Mouse (Mus musculus): Measurements from ENCODE around the gene Krtap24-1. TPM values are rescaled to one million over a fixed set of nuclear protein-coding genes. Genes with fewer than 3 reads are reported as not detected.

The Krtap24-1 gene
- polyA plus RNA-seq (2017; shearing (Covaris generic)), result not detected

GRCm38 (mm10) chr16:88611922-88612321, at the start of gene Krtap24-1:
TSS of gene Krtap24-1 (minus strand) at chr16:88612279.

GRCm38 (mm10) chr16:88647358-88647846, 35.3 kb upstream of the Krtap24-1 start, which contains the start of gene Krtap26-1:
TSS of gene Krtap26-1 (minus strand) at chr16:88647796.

GRCm38 (mm10) chr16:88627566-88627965, 15.5 kb upstream of the Krtap24-1 start, which contains the start of gene 2310079G19Rik:
TSS of gene 2310079G19Rik (minus strand) at chr16:88627666.

GRCm38 (mm10) chr16:88563045-88563913, 48.8 kb downstream of the Krtap24-1 start, which contains the start of gene Cldn8:
TSS of gene Cldn8 (minus strand) at chr16:88563183.

Other genes with a start within 250 kb of the Krtap24-1 start
- not detected for gene Cldn17, start 105.3 kb downstream of the Krtap24-1 start, polyA plus RNA-seq (2017; shearing (Covaris generic))
- gene Cldn8, start 49.1 kb downstream of the Krtap24-1 start, polyA plus RNA-seq (2017; shearing (Covaris generic)), result not detected
- gene 2310079G19Rik, start 15.4 kb upstream of the Krtap24-1 start, polyA plus RNA-seq (2017; shearing (Covaris generic)), result not detected
- not detected for gene Krtap26-1, start 35.5 kb upstream of the Krtap24-1 start, polyA plus RNA-seq (2017; shearing (Covaris generic))
- not detected for gene Krtap27-1, start 59.4 kb upstream of the Krtap24-1 start, polyA plus RNA-seq (2017; shearing (Covaris generic))
- gene 2310061N02Rik, start 95.7 kb upstream of the Krtap24-1 start, polyA plus RNA-seq (2017; shearing (Covaris generic)), result not detected
- gene Krtap13-1, start 116.6 kb upstream of the Krtap24-1 start, polyA plus RNA-seq (2017; shearing (Covaris generic)), result not detected
- gene Krtap13, start 139.4 kb upstream of the Krtap24-1 start, polyA plus RNA-seq (2017; shearing (Covaris generic)), result not detected
- gene 2310034C09Rik, start 146.6 kb upstream of the Krtap24-1 start, polyA plus RNA-seq (2017; shearing (Covaris generic)), result not detected
- gene 2310057N15Rik, start 161.9 kb upstream of the Krtap24-1 start, polyA plus RNA-seq (2017; shearing (Covaris generic)), result not detected
- not detected for gene Gm5965, start 165.6 kb upstream of the Krtap24-1 start, polyA plus RNA-seq (2017; shearing (Covaris generic))
- gene Gm20741, start 199.9 kb upstream of the Krtap24-1 start, polyA plus RNA-seq (2017; shearing (Covaris generic)), result not detected
- gene Krtap15, start 207.9 kb upstream of the Krtap24-1 start, polyA plus RNA-seq (2017; shearing (Covaris generic)), result not detected
- gene Krtap14, start 213.9 kb upstream of the Krtap24-1 start, polyA plus RNA-seq (2017; shearing (Covaris generic)), result not detected

Measured in activated CD4-positive, CD25-positive, alpha-beta regulatory T cell, adult 9 weeks (primary cell).